Mouse (Mus musculus) CH12.LX (cell line): Measurements from ENCODE around the gene Enkd1. TPM values are rescaled to one million over a fixed set of nuclear protein-coding genes. Genes with fewer than 3 reads are reported as not detected.

ENCODE experiments used
- DNase-seq: peaks from one replicate; pipeline ENCODE4 v3.0.0-alpha.2; 2013; ENCODE audit errors: extremely low read depth
- H3K27ac ChIP-seq: 2 replicates; pipeline ENCODE4 v1.5.1; 2012; ENCODE audit warnings: low read depth, mild to moderate bottlenecking, control low read depth, moderate library complexity; ENCODE audit not compliant: insufficient read depth
- H3K27me3 ChIP-seq: replicated peaks from 2 replicates; pipeline ENCODE3; 2012; ENCODE audit warnings: inconsistent platforms
- H3K36me3 ChIP-seq, 2 experiments: replicated peaks in 1 of 2; 2 replicates each; pipeline versions ENCODE3 to v1.6.1; 2012; ENCODE audit warnings: inconsistent platforms in 1 of 2, low read length in 1 of 2, mild to moderate bottlenecking in 1 of 2, mixed read lengths in 1 of 2, moderate library complexity in 1 of 2; ENCODE audit not compliant: control insufficient read depth in 1 of 2, insufficient read depth in 1 of 2
- H3K4me1 ChIP-seq, 2 experiments: 2 replicates each; pipeline ENCODE4 v1.6.1; 2012; ENCODE audit warnings: inconsistent platforms in 1 of 2, moderate library complexity in 1 of 2; ENCODE audit not compliant: insufficient read depth in 2 of 2, control insufficient read depth in 1 of 2
- H3K4me2 ChIP-seq: 2 replicates; pipeline ENCODE4 v1.6.1; 2012; ENCODE audit warnings: low read depth, mild to moderate bottlenecking, control low read depth; ENCODE audit not compliant: poor library complexity, insufficient read depth, severe bottlenecking
- H3K4me3 ChIP-seq, 3 experiments: fragments of 150-350 bp in 1 of 3; sonication (generic) in 1 of 3; replicated peaks in 1 of 3; 2 replicates each; pipeline versions ENCODE3 to v1.5.1; 2011 to 2012; ENCODE audit warnings: low read depth in 2 of 3, low read length in 2 of 3, mild to moderate bottlenecking in 2 of 3, moderate library complexity in 2 of 3, control low read depth in 1 of 3, improper control_type of control experiment in 1 of 3, inconsistent platforms in 1 of 3, mixed read lengths in 1 of 3; ENCODE audit not compliant: poor library complexity in 1 of 3
- H3K79me2 ChIP-seq: replicated peaks from 2 replicates; pipeline ENCODE4 v1.6.1; 2012; ENCODE audit warnings: mild to moderate bottlenecking, moderate library complexity; ENCODE audit not compliant: control insufficient read depth, poor library complexity, insufficient read depth, severe bottlenecking; ENCODE audit errors: extremely low read depth
- H3K9ac ChIP-seq: 2 replicates; pipeline ENCODE4 v1.6.1; 2012; ENCODE audit warnings: low read depth, mild to moderate bottlenecking, control low read depth, moderate library complexity; ENCODE audit not compliant: insufficient read depth
- H3K9me3 ChIP-seq: replicated peaks from 2 replicates; pipeline ENCODE3; 2012; ENCODE audit warnings: low read length, inconsistent platforms, mixed read lengths
- CHD1 ChIP-seq: IDR thresholded peaks from 2 replicates; pipeline ENCODE4 v1.6.1; 2012; ENCODE audit warnings: low read depth, low read length, improper control_type of control experiment, inconsistent platforms
- CHD2 ChIP-seq: IDR thresholded peaks from 2 replicates; pipeline ENCODE4 v1.6.1; 2011; ENCODE audit warnings: low read length, improper control_type of control experiment
- ETS1 ChIP-seq: conservative IDR thresholded peaks from 2 replicates; pipeline ENCODE4 v1.6.1; 2012; ENCODE audit warnings: low read depth, mild to moderate bottlenecking, inconsistent platforms, low read length, improper control_type of control experiment, moderate library complexity
- GABPA ChIP-seq: IDR thresholded peaks from 2 replicates; pipeline ENCODE4 v1.6.1; 2012; ENCODE audit warnings: low read depth, low read length, improper control_type of control experiment, inconsistent platforms; ENCODE audit not compliant: insufficient replicate concordance
- JUN ChIP-seq: IDR thresholded peaks from 2 replicates; pipeline ENCODE4 v1.6.1; 2011; ENCODE audit warnings: low read depth, mild to moderate bottlenecking, low read length, improper control_type of control experiment, moderate library complexity; ENCODE audit not compliant: insufficient read depth
- JUND ChIP-seq: conservative IDR thresholded peaks from 2 replicates; pipeline ENCODE4 v1.6.1; 2011; ENCODE audit warnings: low read depth, low read length, improper control_type of control experiment
- MAFK ChIP-seq: IDR thresholded peaks from 2 replicates; pipeline ENCODE4 v1.6.1; 2011; ENCODE audit warnings: low read length, improper control_type of control experiment; ENCODE audit not compliant: insufficient replicate concordance
- MEF2A ChIP-seq: IDR thresholded peaks from 2 replicates; pipeline ENCODE4 v1.6.1; 2014; ENCODE audit warnings: low read depth, mild to moderate bottlenecking, inconsistent platforms, low read length, improper control_type of control experiment, borderline replicate concordance
- MYC ChIP-seq: IDR thresholded peaks from 2 replicates; pipeline ENCODE4 v1.6.1; 2011; ENCODE audit warnings: low read depth, mild to moderate bottlenecking, improper control_type of control experiment, low read length
- NELFE ChIP-seq: IDR thresholded peaks from 2 replicates; pipeline ENCODE4 v1.6.1; 2011; ENCODE audit warnings: low read depth, low read length, improper control_type of control experiment
- NRF1 ChIP-seq: IDR thresholded peaks from 2 replicates; pipeline ENCODE4 v1.6.1; 2014; ENCODE audit warnings: low read depth, mild to moderate bottlenecking, inconsistent platforms, low read length, improper control_type of control experiment, moderate library complexity
- RCOR1 ChIP-seq: conservative IDR thresholded peaks from 2 replicates; pipeline ENCODE4 v1.6.1; 2012; ENCODE audit warnings: low read depth, mild to moderate bottlenecking, inconsistent platforms, low read length, improper control_type of control experiment
- TBP ChIP-seq: conservative IDR thresholded peaks from 2 replicates; pipeline ENCODE4 v1.6.1; 2011; ENCODE audit warnings: low read depth, low read length, improper control_type of control experiment
- TCF12 ChIP-seq: IDR thresholded peaks from 2 replicates; pipeline ENCODE4 v1.6.1; 2014; ENCODE audit warnings: low read depth, mild to moderate bottlenecking, inconsistent platforms, low read length, improper control_type of control experiment
- ZC3H11A ChIP-seq: IDR thresholded peaks from 2 replicates; pipeline ENCODE4 v1.6.1; 2012; ENCODE audit warnings: low read depth, mild to moderate bottlenecking, inconsistent platforms, low read length, improper control_type of control experiment
- dilution Hi-C: fragments of 300-500 bp; cut with MboI; formaldehyde crosslinking; loops from 2 replicates; pipeline ENCODE4 v1.14.3; 2020; ENCODE audit warnings: low sequenced_read_pairs; ENCODE audit not compliant: extremely low pct_unique_long_range_greater_than_20kb, extremely low pct_ligation_motif_present
- in situ Hi-C: fragments of 300-500 bp; cut with MboI; formaldehyde crosslinking; loops from 3 replicates; pipeline ENCODE4 v1.14.3; 2019; ENCODE audit warnings: low sequenced_read_pairs, low pct_ligation_motif_present, low pct_unique_long_range_greater_than_20kb, mixed read lengths
- polyA plus RNA-seq: library from polyadenylated mRNA; unstranded; fragments of >175 nt; gene quantifications from 2 replicates; pipeline ENCODE4 v1.2.1, GENCODE M21; 2012; ENCODE audit warnings: low read depth; ENCODE audit not compliant: insufficient read length
- total RNA-seq, 2 experiments: library from RNA; depleted of rRNA; stranded (reverse); fragments of 300-350 nt in 1 of 2; fragments of >200 nt in 1 of 2; gene quantifications; 2 replicates each; pipeline ENCODE4 v1.2.3; 2012 to 2014

The Enkd1 gene
- total and polyA plus RNA-seq, 3 experiments: 15.6 to 35.9 (median 27.4) TPM

DNA sequence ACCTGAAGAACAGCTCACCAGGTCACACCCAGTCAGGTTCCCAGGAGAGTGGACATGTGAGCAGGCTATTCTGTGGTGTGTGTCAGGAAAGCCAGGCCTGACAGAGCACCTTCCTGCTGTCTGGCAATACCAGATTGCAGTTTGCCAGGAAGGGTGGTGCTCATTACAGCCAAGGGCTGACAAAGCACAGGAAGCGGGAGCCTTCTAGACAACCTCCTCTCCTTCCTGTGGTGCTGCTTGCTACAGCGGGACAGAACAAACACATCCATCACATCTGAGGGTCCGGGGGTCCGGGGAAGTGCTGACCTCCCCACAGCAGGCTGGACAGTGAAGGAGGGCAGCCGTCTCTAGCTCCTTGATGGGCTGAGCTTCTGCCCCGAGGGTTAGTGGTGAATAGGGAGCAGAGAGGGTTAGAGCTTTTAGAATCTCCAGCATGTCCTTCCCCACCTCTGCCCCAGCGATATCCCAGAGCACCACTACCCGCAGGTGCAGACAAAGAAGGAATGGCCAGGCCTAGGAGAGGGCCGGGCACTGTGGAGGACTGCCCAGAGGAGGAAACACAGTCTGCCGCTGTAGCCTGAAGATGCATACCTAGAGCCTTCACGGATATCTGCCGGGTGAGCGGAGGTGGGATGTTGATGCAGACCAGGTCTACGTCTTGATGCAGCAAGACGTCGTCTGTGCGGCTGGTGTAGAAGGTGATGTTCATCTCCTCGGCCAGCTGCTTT lies 19.6 kb upstream of the Enkd1 start:
- H3K27ac ChIP-seq: no peak overlapping the region
- H3K4me2 ChIP-seq: no peak overlapping the region
- in situ Hi-C loops (no loop called here), dilution Hi-C loops (no loop called here)
- H3K79me2 ChIP-seq: no peaks in the 10 kb centered on the region
- H3K9ac ChIP-seq: no peak overlapping the region
- H3K4me3 ChIP-seq: no peak overlapping the region
- H3K27me3 ChIP-seq: no peaks in the 10 kb centered on the region
- TF ChIP-seq TCF12 (no peak), JUN (no peak), MAFK (no peak), NRF1 (no peak), MYC (no peak), MEF2A (no peak)
- H3K36me3 ChIP-seq: peaks cover 3 to 28% of the 10 kb centered on the region in 2 experiments
- H3K4me1 ChIP-seq: peaks cover 0 to 18% of the 10 kb centered on the region in 2 experiments; a peak in 2 of 4 replicates
- DNase-seq: no peak
- no peaks in the 10 kb centered on the region for H3K9me3 ChIP-seq

DNA sequence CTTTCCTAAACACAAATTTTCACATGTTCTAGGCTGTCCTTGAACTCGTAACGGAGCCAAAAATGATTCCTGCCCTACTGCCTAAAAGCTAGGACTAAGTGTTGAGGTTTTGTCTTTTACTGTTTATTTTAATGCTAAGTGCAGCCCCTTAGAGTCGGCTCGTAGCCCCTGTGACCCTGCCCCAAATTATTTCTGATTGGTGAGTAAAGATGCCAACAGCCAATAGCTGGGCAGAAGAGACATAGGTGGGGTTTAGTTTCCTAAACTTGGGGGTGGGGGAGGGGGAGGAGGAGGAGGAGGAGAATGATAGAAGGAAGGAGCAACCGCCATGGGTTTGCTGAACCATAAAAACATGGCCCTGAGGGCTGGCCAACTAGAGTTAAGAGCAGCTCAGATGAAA lies 17.7 kb upstream of the Enkd1 start:
- Histone ChIP-seq H3K79me2 (no peaks in the 10 kb centered on the region), H3K9me3 (no peaks in the 10 kb centered on the region), H3K27ac (no peak overlapping the region), H3K36me3 (peaks cover 3 to 28% of the 10 kb centered on the region in 2 experiments), H3K4me3 (no peak overlapping the region), H3K4me1 (peaks cover 0 to 2% of the 10 kb centered on the region in 2 experiments; a peak in 1 of 4 replicates), H3K9ac (no peak overlapping the region), H3K4me2 (no peak overlapping the region), H3K27me3 (no peaks in the 10 kb centered on the region)
- dilution Hi-C loops (no loop called here), in situ Hi-C loops (no loop called here)
- no peak for DNase-seq
- TF ChIP-seq RCOR1: no peak
- no peak for TF ChIP-seq GABPA
- no peak for TF ChIP-seq TBP
- no peak for TF ChIP-seq NELFE
- TF ChIP-seq ZC3H11A: no peak
- no peak for TF ChIP-seq CHD1
- no peak for TF ChIP-seq ETS1
- TF ChIP-seq JUND: no peak
- TF ChIP-seq CHD2: no peak
